Comparison of ENCODE assay signal across 8 mouse cellular contexts in genomic region chr2:72477221-72477620, GRCm38 (mm10). TPM values are rescaled to one million over a fixed set of nuclear protein-coding genes. Genes with fewer than 3 reads are reported as not detected.
DNase-seq lines count a peak whose midpoint lies in the region; ATAC-seq and TF ChIP-seq lines count a peak whose summit lies in the region.

No protein-coding gene starts in this region.

- peak overlapping the region; percentile 90 for H3K4me2 ChIP-seq in heart, embryonic 14.5 days (ENCODE audit: low read length)
- H3K4me2 ChIP-seq in intestine, postnatal 0 days (replicated peaks; ENCODE audit: low read depth): peak overlapping the region; percentile 89
- peak overlapping the region; percentile 77 for H3K4me2 ChIP-seq in midbrain, embryonic 11.5 days

- peak overlapping the region; percentile 67 to 89 for H3K4me3 ChIP-seq in heart, embryonic 14.5 days (ENCODE audit: control insufficient read depth in 1 of 2, insufficient read depth in 1 of 2, low read depth in 1 of 2, low read length in 2 of 2)
- H3K4me3 ChIP-seq in intestine, postnatal 0 days (ENCODE audit: low read depth, low read length): peak overlapping the region; percentile 86
- peak overlapping the region; percentile 86 for H3K4me3 ChIP-seq in midbrain, embryonic 11.5 days (ENCODE audit: low read depth, low read length)

- H3K9me3 ChIP-seq in heart, embryonic 14.5 days (ENCODE audit: control insufficient read depth, low read length): no peaks in the 10 kb centered on the region
- no peaks in the 10 kb centered on the region for H3K9me3 ChIP-seq in intestine, postnatal 0 days (ENCODE audit: control insufficient read depth)
- no peaks in the 10 kb centered on the region for H3K9me3 ChIP-seq in midbrain, embryonic 11.5 days (ENCODE audit: control insufficient read depth, low read length)

- ATAC-seq in heart, embryonic 14.5 days (ENCODE audit: insufficient number of reproducible peaks, insufficient read depth, low FRiP score, low read depth): no peak
- no peak for ATAC-seq in intestine, postnatal 0 days
- no peak for ATAC-seq in midbrain, embryonic 11.5 days (ENCODE audit: low FRiP score)

- H3K4me1 ChIP-seq in heart, embryonic 14.5 days (ENCODE audit: control insufficient read depth in 2 of 2, insufficient read depth in 2 of 2, low read length in 2 of 2): peaks cover 19 to 37% of the 10 kb centered on the region in 2 experiments
- H3K4me1 ChIP-seq in intestine, postnatal 0 days (replicated peaks; ENCODE audit: control insufficient read depth, insufficient read depth, low read length): no peaks in the 10 kb centered on the region; the same call in 1 of the 2 replicates
- peaks cover 28% of the 10 kb centered on the region for H3K4me1 ChIP-seq in midbrain, embryonic 11.5 days (ENCODE audit: control insufficient read depth, insufficient read depth, low read length)

- 12% methylated on average over 11 of the region's 11 CpGs for WGBS in heart, embryonic 14.5 days
- WGBS in intestine, postnatal 0 days: 1% methylated on average over 11 of the region's 11 CpGs
- 2% methylated on average over 11 of the region's 11 CpGs for WGBS in midbrain, embryonic 11.5 days

- no peak for TF ChIP-seq CTCF in intestine, postnatal 0 days (IDR thresholded peaks at IDR 0.05; ENCODE audit: low read depth)

- H3K36me3 ChIP-seq in heart, embryonic 14.5 days (ENCODE audit: control insufficient read depth, insufficient read depth, low read length): peaks cover 33% of the 10 kb centered on the region
- H3K36me3 ChIP-seq in intestine, postnatal 0 days (ENCODE audit: control insufficient read depth, insufficient read depth): peaks cover 7% of the 10 kb centered on the region; the same call in 1 of the 2 replicates
- peaks cover 7% of the 10 kb centered on the region; the same call in 1 of the 2 replicates for H3K36me3 ChIP-seq in midbrain, embryonic 11.5 days (ENCODE audit: control insufficient read depth, insufficient read depth, low read length)

- DNase-seq in heart, adult 8-10 months (ENCODE audit: low spot score): no peak
- peak; percentile 25 for DNase-seq in embryo, embryonic 11 days
- DNase-seq in midbrain, embryonic 11.5 days (ENCODE audit: low spot score, missing footprints): peak; percentile 86
- DNase-seq in T-cell, adult 2 months (ENCODE audit: low spot score): no peak
- DNase-seq in gastrocnemius, postnatal 10 days: no peak
- no peak for DNase-seq in left cerebral cortex, adult 18-20 months (ENCODE audit: low spot score in 2 of 2)

- no peak overlapping the region for H3K27ac ChIP-seq in heart, embryonic 14.5 days (replicated peaks in 1 of 2; ENCODE audit: control insufficient read depth in 1 of 2, insufficient read depth in 1 of 2, low read depth in 2 of 2, low read length in 2 of 2)
- H3K27ac ChIP-seq in intestine, postnatal 0 days (ENCODE audit: low read depth, low read length): no peak overlapping the region
- H3K27ac ChIP-seq in midbrain, embryonic 11.5 days (ENCODE audit: low read depth, low read length): no peak overlapping the region

- H3K27me3 ChIP-seq in heart, embryonic 14.5 days (ENCODE audit: control insufficient read depth, insufficient read depth, low read length): no peaks in the 10 kb centered on the region
- no peaks in the 10 kb centered on the region for H3K27me3 ChIP-seq in intestine, postnatal 0 days (replicated peaks; ENCODE audit: control insufficient read depth, insufficient read depth, low read length)
- peaks cover 11% of the 10 kb centered on the region for H3K27me3 ChIP-seq in midbrain, embryonic 11.5 days (ENCODE audit: control insufficient read depth, insufficient read depth, low read length)

- H3K9ac ChIP-seq in heart, embryonic 14.5 days (ENCODE audit: low read length): peak overlapping the region; percentile 81
- peak overlapping the region; percentile 71 for H3K9ac ChIP-seq in intestine, postnatal 0 days (ENCODE audit: low read depth, low read length)
- H3K9ac ChIP-seq in midbrain, embryonic 11.5 days (ENCODE audit: low read length): peak overlapping the region; percentile 79

RNA-seq across cellular contexts. Expression of gene Cdca7, which starts 1.3 kb away (rescaled TPM):
- polyA plus RNA-seq in heart, embryonic 14.5 days (2014; fragmentation: Nextera tagmentation; extraction: Ambion mirVana): 34.3 and 38.0 TPM in 2 replicates
- total RNA-seq in heart, adult 8-10 months (2022): 1 to 10 TPM in 3 of 4 experiments, under 1 TPM in 1; 1.00 to 3.1 (median 1.2) TPM
- polyA plus RNA-seq in intestine, postnatal 0 days (2015; fragmentation: Nextera tagmentation; extraction: Ambion mirVana): 32.5 and 33.4 TPM in 2 replicates
- 172 and 189 TPM in 2 replicates for polyA plus RNA-seq in midbrain, embryonic 11.5 days (2014; fragmentation: Nextera tagmentation; extraction: Ambion mirVana)
- total RNA-seq in gastrocnemius, postnatal 10 days (2021): 1 to 10 TPM; 5.0 to 7.1 TPM
- 1 to 10 TPM; 3.2 to 4.0 TPM for total RNA-seq in left cerebral cortex, adult 18-20 months (2021)

Comparison
In these comparisons a context has a peak if more than half of its experiments do, and no peak if none do; other contexts are left out.
1. DNase-seq: peak in embryo, embryonic 11 days (single experiment) and midbrain, embryonic 11.5 days (single experiment); none in heart, adult 8-10 months (single experiment), T-cell, adult 2 months (single experiment), gastrocnemius, postnatal 10 days (single experiment) and left cerebral cortex, adult 18-20 months (0 of 2).
2. Peak in every context shown above with its lines, with median percentiles within 50 percentile points of each other: H3K4me2 ChIP-seq, H3K4me3 ChIP-seq and H3K9ac ChIP-seq.